Mouse (Mus musculus) cortical plate, adult 2 months (tissue): ENCODE measurements around the gene Atg16l2.

Source experiments
- CTCF ChIP-seq: fragments of 200-500 bp; IDR thresholded peaks from 2 replicates; pipeline ENCODE4 v1.5.1; 2011; ENCODE audit warnings: mild to moderate bottlenecking, control low read depth, low read length; ENCODE audit not compliant: insufficient read depth; ENCODE audit errors: extremely low read depth
- POLR2A ChIP-seq: fragments of 200-500 bp; IDR thresholded peaks from 2 replicates; pipeline ENCODE4 v1.6.1; 2011; ENCODE audit warnings: mild to moderate bottlenecking, low read length, control low read depth; ENCODE audit not compliant: insufficient read depth; ENCODE audit errors: extremely low read depth

GRCm38 (mm10) chr7:101284504-101284903 is 17.5 kb downstream of the Atg16l2 start:
- TF ChIP-seq CTCF (no peak), POLR2A (no peak)
